Mouse (Mus musculus): ENCODE measurements around the gene Adcy9. TPM values are rescaled to one million over a fixed set of nuclear protein-coding genes. Genes with fewer than 3 reads are reported as not detected.
"Not testable (repeated sequence)": the region's sequence is repeated elsewhere in the genome, so short reads cannot be mapped to it uniquely, and the experiment has no call there.

Adcy9 gene
- polyA plus RNA-seq, 1 experiment from 2014 or later = 0.41 TPM

DNA sequence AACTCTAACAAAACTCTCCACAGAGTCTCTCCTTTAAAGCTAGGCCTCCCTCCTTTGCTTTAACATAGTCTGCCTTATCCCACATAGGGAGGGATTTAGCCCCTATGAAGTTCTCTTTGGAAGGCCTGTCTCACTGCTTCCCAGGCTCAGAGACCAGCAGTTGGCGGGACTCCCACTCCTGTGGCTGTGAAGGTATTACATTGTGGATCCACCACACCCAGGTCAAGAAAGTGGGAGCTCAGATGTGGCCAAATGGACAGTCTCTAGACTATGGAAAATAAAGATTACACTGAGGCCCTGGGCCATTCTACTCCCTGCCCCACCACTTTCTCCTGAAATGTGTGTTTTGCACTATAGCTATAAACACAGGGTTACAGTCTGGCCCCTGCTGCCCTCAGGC lies 53.0 kb downstream of the Adcy9 start:
- H3K9me3 ChIP-seq (replicated peaks) = no peaks in the 10 kb centered on the region

DNA sequence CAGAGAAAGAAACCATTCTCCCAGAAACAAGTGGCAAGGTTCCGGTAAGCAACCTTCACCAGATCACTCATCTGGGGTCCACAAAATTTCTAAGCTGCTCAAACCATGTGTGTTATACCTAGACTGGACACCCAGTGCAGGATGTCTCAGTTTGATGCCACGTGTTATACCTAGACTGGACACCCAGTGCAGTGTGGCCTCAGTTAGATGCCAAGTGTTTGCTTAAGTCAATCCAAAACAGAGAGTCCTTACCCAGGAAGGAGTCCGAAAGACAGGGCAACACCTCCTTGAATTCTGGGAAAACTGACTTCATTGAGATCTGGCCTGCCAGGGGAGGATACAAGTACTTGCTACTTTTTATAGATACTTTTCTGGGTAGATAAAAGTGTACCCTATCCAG lies 53.6 kb downstream of the Adcy9 start:
- no peaks in the 10 kb centered on the region for H3K36me3 ChIP-seq
- no peak overlapping the region for H3K27ac ChIP-seq
- no peak for DNase-seq (ENCODE audit: low spot score)
- no peaks in the 10 kb centered on the region for H3K9me3 ChIP-seq (replicated peaks)
- WGBS = 89% methylated on average over 3 of the region's 3 CpGs
- no peaks in the 10 kb centered on the region for H3K4me1 ChIP-seq
- no peak overlapping the region for H3K4me3 ChIP-seq
- no peaks in the 10 kb centered on the region for H3K27me3 ChIP-seq (ENCODE audit: low read depth, poor library complexity, severe bottlenecking)

More for the DNA sequence above, 53.0 kb downstream of the Adcy9 start:
- no peak for DNase-seq (ENCODE audit: low spot score)
- 77% methylated on average over 1 of the region's 1 CpGs for WGBS
- Histone ChIP-seq H3K4me3 (no peak overlapping the region), H3K27ac (no peak overlapping the region), H3K27me3 (ENCODE audit: low read depth, poor library complexity, severe bottlenecking) (no peaks in the 10 kb centered on the region), H3K4me1 (no peaks in the 10 kb centered on the region), H3K36me3 (no peaks in the 10 kb centered on the region)

DNA sequence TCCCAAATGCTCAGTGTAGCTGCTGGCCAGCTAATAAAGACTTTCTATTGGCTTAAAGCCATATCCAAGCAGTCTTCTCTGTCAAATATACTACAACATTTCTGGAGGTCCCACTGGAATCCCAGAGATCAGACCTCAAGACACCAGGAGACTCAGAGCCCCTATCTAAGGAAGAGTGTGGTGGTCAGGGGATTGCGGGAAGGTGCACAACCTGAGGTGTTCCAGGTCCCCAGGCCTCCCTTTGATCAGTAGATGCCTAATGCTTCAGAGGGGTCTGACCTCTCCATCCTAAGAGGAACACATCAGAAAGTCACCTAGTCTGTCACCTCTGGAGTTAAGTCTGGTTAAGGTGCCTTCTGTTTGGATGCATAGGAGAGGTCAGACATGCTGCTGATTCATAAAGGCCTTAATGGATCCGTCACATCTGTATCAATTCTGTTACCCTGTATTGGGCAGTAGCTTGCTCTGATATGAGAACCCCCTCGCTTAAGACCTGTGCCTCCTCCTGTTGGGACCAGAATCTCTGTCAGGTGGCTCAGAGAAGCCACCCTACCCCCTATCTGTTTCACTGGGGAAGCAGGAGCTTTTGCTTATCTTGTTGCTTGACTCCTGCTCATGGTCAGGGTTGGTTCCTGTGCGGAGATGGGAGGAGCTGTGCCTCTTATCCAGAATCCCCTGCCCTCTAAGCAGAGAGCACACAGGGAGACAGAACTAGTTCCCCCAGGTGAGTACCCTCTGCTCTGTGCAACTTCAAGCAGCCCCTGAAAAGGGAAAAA lies 56.8 kb downstream of the Adcy9 start:
- H3K36me3 ChIP-seq = no peaks in the 10 kb centered on the region
- no peaks in the 10 kb centered on the region for H3K4me1 ChIP-seq
- no peak for DNase-seq (ENCODE audit: low spot score)
- WGBS = 84% methylated on average over 4 of the region's 4 CpGs
- peak overlapping the region; percentile 14; the same call in 1 of the 2 replicates for H3K27ac ChIP-seq
- H3K4me3 ChIP-seq = no peak overlapping the region
- H3K27me3 ChIP-seq (ENCODE audit: low read depth, poor library complexity, severe bottlenecking) = no peaks in the 10 kb centered on the region
- no peaks in the 10 kb centered on the region for H3K9me3 ChIP-seq (replicated peaks)

DNA sequence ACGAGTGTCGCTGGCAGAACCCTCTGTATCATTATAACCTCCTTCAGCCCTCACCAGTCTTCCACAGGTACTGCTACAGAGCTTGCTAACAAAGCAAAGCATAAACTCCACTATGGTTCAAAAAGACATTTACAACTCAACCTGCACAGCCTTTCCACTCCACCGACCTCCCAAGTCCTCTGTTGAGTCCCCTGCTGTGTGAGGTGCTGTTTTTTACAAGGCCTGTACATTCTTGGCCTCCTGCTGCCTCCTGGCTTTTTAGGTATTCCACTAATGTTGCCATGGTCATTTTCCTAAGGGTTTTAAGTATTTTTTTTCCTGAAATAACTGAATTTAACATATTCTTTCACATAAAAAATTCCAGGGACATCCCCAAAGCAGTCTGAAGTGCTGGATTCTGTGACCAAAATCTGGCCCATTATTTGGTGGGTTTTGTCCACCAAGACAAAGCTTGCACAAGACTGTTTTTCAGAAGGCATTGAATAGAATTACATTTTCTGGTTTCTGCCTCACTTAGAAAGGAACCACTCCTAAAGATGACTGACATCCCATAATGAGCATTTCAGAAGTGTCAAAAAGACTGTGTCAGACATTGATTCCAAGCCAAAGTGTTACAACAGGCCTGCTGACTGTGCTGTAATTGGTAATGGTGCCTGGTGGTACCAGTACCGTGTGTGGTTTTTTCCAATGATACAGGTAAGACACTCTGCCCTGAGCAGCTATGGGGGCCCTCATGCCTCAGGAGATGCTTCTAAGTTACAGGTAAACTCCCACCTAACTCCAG lies 64.8 kb downstream of the Adcy9 start:
- Histone ChIP-seq H3K4me3 (no peak overlapping the region), H3K27me3 (ENCODE audit: low read depth, poor library complexity, severe bottlenecking) (no peaks in the 10 kb centered on the region), H3K9me3 (replicated peaks) (no peaks in the 10 kb centered on the region), H3K36me3 (no peaks in the 10 kb centered on the region), H3K4me1 (no peaks in the 10 kb centered on the region), H3K27ac (no peak overlapping the region)
- 64% methylated on average over 4 of the region's 4 CpGs for WGBS
- DNase-seq (ENCODE audit: low spot score) = no peak

DNA sequence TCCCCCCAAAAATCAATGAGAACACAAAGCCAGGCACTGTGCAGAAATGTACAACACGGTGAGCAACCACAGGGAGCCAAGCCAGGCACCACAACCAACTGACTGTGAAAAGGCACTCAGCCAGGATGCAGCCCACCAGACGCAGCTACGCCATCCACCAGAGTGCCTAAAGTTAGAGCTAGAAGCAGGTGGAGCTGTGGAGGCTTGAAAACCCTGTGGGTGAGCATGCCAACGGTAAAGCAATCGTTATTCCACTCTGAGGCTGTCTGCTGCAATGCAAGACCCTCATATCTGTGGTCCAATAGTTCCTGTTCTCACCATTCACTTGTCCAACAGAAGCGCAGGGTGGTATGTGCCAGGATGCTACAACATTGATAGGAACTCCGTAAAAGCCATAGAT lies 77.7 kb downstream of the Adcy9 start:
- WGBS = 93% methylated on average over 7 of the region's 7 CpGs
- H3K9me3 ChIP-seq (replicated peaks) = no peaks in the 10 kb centered on the region; the same call in 1 of the 2 replicates
- H3K4me3 ChIP-seq = no peak overlapping the region
- H3K27me3 ChIP-seq (ENCODE audit: low read depth, poor library complexity, severe bottlenecking) = no peaks in the 10 kb centered on the region
- no peak overlapping the region for H3K27ac ChIP-seq
- no peak for DNase-seq (ENCODE audit: low spot score)
- no peaks in the 10 kb centered on the region for H3K4me1 ChIP-seq
- H3K36me3 ChIP-seq = no peaks in the 10 kb centered on the region

DNA sequence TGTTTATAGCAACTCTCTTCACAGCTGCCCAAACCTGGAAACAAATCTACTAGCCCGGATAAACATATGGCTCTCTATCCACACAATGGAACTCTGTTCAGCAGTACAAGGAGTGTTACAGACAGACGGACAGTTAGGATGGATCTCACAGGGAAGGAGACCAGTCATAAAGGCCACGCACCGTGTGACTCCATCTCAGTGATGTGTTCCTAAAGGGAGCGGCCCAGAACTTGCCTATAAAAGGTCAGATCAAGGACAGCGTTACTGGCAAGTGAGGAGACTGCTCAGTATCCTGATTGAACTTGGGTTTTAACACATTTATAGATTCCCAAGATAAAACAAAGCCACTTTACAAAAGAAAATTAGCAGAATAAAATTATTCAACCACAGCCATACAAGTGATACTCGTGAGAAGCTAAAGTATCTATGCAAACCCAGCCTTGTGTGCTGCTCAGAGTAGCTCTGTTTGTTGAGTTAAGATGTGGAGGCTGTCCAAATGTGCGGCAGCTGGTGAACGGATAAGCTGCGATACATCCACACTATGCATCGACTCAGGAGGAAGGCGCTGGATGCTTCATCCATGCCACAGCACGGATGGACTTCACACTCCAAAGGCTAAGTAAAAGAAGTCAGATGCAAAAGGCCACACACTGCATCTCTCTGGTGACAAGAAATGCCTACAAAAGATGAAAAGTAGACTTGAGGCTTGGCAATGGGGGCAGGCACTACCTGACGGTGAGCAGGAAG lies 78.8 kb downstream of the Adcy9 start:
- Histone ChIP-seq H3K4me3 (no peak overlapping the region), H3K9me3 (replicated peaks) (no peaks in the 10 kb centered on the region; the same call in 1 of the 2 replicates), H3K27ac (no peak overlapping the region), H3K27me3 (ENCODE audit: low read depth, poor library complexity, severe bottlenecking) (no peaks in the 10 kb centered on the region), H3K36me3 (no peaks in the 10 kb centered on the region), H3K4me1 (no peaks in the 10 kb centered on the region)
- no peak for DNase-seq (ENCODE audit: low spot score)
- WGBS = 95% methylated on average over 14 of the region's 14 CpGs

DNA sequence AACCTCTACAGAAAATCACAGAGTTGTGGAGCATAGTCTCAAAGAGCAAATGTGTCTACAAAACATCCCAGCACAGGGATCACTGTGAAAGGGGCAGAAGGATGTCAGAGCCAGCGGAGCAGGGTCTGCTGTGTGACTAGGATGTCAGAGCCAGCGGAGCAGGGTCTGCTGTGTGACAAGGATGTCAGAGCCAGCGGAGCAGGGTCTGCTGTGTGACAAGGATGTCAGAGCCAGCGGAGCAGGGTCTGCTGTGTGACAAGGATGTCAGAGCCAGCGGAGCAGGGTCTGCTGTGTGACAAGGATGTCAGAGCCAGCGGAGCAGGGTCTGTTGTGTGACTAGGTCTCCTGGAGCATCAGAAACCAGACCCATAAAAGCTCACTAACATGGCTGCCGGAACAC lies 81.1 kb downstream of the Adcy9 start:
- H3K9me3 ChIP-seq (replicated peaks); H3K27ac ChIP-seq; DNase-seq (ENCODE audit: low spot score); H3K36me3 ChIP-seq; H3K4me1 ChIP-seq; H3K27me3 ChIP-seq (ENCODE audit: low read depth, poor library complexity, severe bottlenecking); H3K4me3 ChIP-seq: not testable (repeated sequence)
- 80% methylated on average over 7 of the region's 7 CpGs for WGBS

DNA sequence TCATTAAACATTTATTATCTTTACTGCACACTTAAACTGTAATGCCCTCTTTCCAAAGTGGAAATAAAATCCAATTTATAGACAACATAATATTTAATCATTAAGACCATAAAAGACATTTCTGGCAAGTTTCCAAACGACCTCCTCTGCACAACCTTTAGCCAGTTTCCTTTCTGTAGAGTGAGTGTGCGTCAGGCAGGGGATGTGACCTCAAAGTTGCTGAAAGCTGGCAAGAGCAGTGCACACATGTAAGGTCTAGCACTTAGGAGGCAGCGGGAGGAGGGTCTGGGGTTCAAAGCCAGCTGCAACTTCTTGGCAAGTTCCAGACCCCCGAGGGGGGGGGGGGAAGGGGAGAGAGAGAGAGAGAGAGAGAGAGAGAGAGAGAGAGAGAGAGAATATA lies 83.0 kb downstream of the Adcy9 start:
- WGBS = 84% methylated on average over 4 of the region's 4 CpGs
- no peak overlapping the region for H3K4me3 ChIP-seq
- DNase-seq (ENCODE audit: low spot score) = no peak

DNA sequence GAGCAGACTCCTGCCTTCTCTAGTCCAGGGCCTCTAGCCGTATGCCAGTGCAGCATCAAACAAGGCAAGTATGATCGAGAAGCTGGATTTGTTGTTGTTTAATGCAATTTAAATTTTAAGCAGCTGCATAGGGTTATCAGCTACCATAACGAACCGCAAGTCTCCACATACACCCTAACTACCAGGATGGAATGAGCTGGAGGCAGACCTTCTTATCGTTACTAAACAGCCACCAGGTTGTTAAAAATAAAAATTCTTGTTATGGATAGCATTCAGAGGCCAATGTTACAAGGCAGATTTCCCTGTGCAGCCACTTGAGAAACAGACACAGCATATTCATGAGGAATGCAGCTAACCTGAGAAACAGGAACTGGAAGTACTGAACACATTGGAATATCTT lies 86.5 kb downstream of the Adcy9 start:
- no peak for DNase-seq (ENCODE audit: low spot score)
- Histone ChIP-seq H3K36me3 (no peaks in the 10 kb centered on the region), H3K27me3 (ENCODE audit: low read depth, poor library complexity, severe bottlenecking) (no peaks in the 10 kb centered on the region), H3K4me1 (no peaks in the 10 kb centered on the region), H3K9me3 (replicated peaks) (no peaks in the 10 kb centered on the region; the same call in 1 of the 2 replicates), H3K4me3 (no peak overlapping the region), H3K27ac (no peak overlapping the region)
- WGBS = 90% methylated on average over 5 of the region's 5 CpGs

More for the DNA sequence above, 83.0 kb downstream of the Adcy9 start:
- H3K36me3 ChIP-seq = no peaks in the 10 kb centered on the region
- H3K27me3 ChIP-seq (ENCODE audit: low read depth, poor library complexity, severe bottlenecking) = no peaks in the 10 kb centered on the region
- H3K4me1 ChIP-seq = no peaks in the 10 kb centered on the region
- no peak overlapping the region for H3K27ac ChIP-seq
- H3K9me3 ChIP-seq (replicated peaks) = no peaks in the 10 kb centered on the region; the same call in 1 of the 2 replicates

DNA sequence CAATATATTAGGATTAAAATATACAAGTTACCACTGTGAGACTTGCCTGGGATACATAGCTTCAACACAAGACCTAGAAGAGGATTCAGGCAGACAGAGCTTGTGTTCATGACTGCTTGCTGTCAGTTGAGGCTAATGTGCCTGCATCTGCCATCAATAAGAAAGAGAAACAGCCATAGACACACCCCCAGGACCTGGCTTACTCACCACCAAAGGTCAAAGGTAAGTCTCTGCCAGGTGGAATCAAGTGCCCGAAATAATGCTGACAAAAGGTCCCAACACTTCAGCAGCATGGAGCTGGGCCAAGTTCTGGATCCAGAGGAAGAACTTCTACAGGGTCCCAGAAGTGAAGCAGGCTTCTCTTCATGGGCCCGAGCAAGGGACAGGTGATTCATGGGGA lies 86.9 kb downstream of the Adcy9 start:
- DNase-seq (ENCODE audit: low spot score) = no peak

DNA sequence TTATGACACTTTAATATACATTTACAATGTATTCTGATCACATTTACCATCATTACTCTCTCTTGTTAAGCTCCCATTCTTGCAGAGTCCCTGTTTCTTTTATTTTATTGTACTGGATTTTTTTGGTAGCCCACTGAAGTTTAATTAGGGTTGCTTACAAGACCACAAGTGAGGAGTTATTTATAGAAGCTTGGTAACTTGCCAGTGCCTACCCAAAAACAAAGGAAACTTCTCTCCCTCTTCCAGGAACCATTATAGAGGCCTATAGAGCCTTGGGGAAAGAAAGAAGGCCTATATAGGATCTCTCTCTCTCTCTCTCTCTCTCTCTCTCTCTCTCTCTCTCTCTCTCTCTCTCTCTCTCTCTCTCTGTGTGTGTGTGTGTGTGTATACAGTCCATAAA lies 93.2 kb downstream of the Adcy9 start:
- no peaks in the 10 kb centered on the region for H3K36me3 ChIP-seq
- no peaks in the 10 kb centered on the region for H3K27me3 ChIP-seq (ENCODE audit: low read depth, poor library complexity, severe bottlenecking)

More for the DNA sequence above, 86.9 kb downstream of the Adcy9 start:
- Histone ChIP-seq H3K9me3 (replicated peaks) (no peaks in the 10 kb centered on the region; the same call in 1 of the 2 replicates), H3K4me3 (no peak overlapping the region), H3K4me1 (no peaks in the 10 kb centered on the region), H3K36me3 (no peaks in the 10 kb centered on the region), H3K27ac (no peak overlapping the region), H3K27me3 (ENCODE audit: low read depth, poor library complexity, severe bottlenecking) (no peaks in the 10 kb centered on the region)
- 95% methylated on average over 2 of the region's 2 CpGs for WGBS

DNA sequence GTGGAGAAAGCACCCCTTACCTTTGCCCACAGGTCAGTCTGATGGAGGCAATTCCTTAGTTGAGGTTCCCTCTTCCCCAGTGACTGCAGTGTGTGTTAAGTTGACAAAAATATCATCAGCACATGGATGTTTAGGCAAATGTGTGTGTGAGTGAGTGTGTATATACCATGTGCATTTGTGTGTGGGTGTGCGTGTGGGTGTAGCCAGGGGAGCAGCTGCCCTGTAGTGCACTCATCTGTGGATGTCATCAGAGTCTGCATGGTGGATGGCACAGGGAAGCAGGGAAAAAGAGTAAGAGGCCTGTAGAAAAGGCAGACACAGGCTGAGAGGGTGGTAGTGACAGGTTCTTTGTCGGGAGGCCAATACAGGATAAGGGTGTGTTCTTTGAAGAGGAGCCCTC lies 94.5 kb downstream of the Adcy9 start:
- Histone ChIP-seq H3K9me3 (replicated peaks) (no peaks in the 10 kb centered on the region), H3K4me1 (no peaks in the 10 kb centered on the region), H3K27me3 (ENCODE audit: low read depth, poor library complexity, severe bottlenecking) (no peaks in the 10 kb centered on the region), H3K27ac (no peak overlapping the region), H3K36me3 (no peaks in the 10 kb centered on the region), H3K4me3 (no peak overlapping the region)
- WGBS = 85% methylated on average over 2 of the region's 2 CpGs
- DNase-seq (ENCODE audit: low spot score) = no peak

More for the DNA sequence above, 93.2 kb downstream of the Adcy9 start:
- Histone ChIP-seq H3K4me3 (no peak overlapping the region), H3K4me1 (no peaks in the 10 kb centered on the region), H3K27ac (no peak overlapping the region), H3K9me3 (replicated peaks) (no peaks in the 10 kb centered on the region)
- DNase-seq (ENCODE audit: low spot score) = no peak

DNA sequence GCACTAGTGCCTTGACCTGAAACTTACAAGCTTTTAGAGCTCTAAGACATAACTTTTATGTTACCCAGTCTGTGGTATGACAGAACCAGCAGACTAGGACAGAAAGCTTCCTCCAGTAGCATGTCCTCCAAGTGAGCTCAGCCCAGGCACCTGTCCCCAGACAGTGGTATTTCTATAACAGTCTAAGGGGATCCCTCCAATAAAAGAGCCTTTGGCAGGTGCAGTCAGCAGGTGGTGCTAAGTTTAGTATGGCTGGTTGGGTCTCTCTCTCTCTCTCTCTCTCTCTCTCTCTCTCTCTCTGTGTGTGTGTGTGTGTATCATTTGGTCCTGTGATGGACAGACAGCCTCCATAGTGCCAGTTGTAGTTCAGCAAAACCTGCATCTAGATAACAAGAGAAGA lies 95.3 kb downstream of the Adcy9 start:
- H3K27me3 ChIP-seq (ENCODE audit: low read depth, poor library complexity, severe bottlenecking) = no peaks in the 10 kb centered on the region
- no peaks in the 10 kb centered on the region for H3K4me1 ChIP-seq
- no peaks in the 10 kb centered on the region for H3K9me3 ChIP-seq (replicated peaks)
- DNase-seq (ENCODE audit: low spot score) = no peak
- H3K36me3 ChIP-seq = no peaks in the 10 kb centered on the region
- H3K27ac ChIP-seq = no peak overlapping the region
- no peak overlapping the region for H3K4me3 ChIP-seq

Measured in limb, embryonic 10.5 days (tissue).